11 mouse cellular contexts compared by ENCODE assay signal in the genomic region with DNA sequence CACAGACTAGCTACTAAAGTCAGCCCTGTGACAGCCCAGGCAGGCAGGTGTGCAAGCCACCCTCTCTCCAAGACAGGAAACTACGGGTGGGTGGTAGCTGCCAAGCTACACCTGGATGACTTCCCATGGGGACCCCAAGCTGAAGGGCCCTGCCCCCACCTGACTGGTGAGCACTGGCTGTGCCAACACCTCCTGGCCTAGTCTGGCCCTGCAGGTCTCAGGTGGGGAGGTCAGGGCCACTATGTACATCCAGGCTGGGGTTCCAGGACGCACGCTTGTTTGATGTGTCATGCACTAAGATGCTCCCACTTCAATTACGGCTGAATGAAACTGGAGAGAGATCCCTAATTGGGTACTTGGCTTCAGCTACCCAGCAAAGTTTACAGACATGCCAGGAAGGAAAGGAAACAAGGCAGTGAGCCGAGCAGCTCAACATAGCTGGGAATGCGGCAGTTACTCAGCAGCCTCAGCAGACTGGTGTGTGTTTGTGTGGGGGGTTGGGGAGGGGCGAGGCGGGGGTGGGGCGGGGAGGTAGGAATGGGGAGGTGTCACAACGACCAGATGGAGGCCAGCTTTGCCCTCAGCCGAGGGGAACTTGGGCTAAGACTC.
DNase-seq lines count a peak whose midpoint lies in the region; ATAC-seq and TF ChIP-seq lines count a peak whose summit lies in the region.
"Had no signal": no experiment of that assay in that cellular context is flagged by ENCODE, and none has a peak within 500 bp of the region (broad histone marks: within the 10 kb centered on the region; RNA-seq: fewer than 3 reads in every experiment).

No protein-coding gene starts in this region.

- peak; percentile 69; the same call in 1 of the 2 replicates for ATAC-seq in frontal cortex, adult (ENCODE audit: low TSS enrichment)
- ATAC-seq in lung, postnatal 0 days: no peak
- peak; percentile 88 for ATAC-seq in forebrain, embryonic 16.5 days

- H3K27me3 ChIP-seq in lung, postnatal 0 days (replicated peaks; ENCODE audit: insufficient read depth, low read length): no peaks in the 10 kb centered on the region
- H3K27me3 ChIP-seq in forebrain, embryonic 16.5 days (replicated peaks; ENCODE audit: control insufficient read depth, insufficient read depth, low read length): no peaks in the 10 kb centered on the region

- TF ChIP-seq POLR2A in olfactory bulb, adult 2 months (IDR thresholded peaks at IDR 0.05; ENCODE audit: insufficient read depth, low read depth, low read length): no peak

- H3K4me2 ChIP-seq in lung, postnatal 0 days (replicated peaks; ENCODE audit: low read depth, low read length): no peak overlapping the region
- no peak overlapping the region for H3K4me2 ChIP-seq in forebrain, embryonic 16.5 days (ENCODE audit: low read length)

- no peaks in the 10 kb centered on the region for H3K4me1 ChIP-seq in lung, postnatal 0 days (ENCODE audit: insufficient read depth, low read depth, low read length)
- peaks cover 27% of the 10 kb centered on the region for H3K4me1 ChIP-seq in forebrain, embryonic 16.5 days (replicated peaks; ENCODE audit: control insufficient read depth, insufficient read depth, low read length)
- peaks cover 31% of the 10 kb centered on the region for H3K4me1 ChIP-seq in olfactory bulb, adult 2 months (ENCODE audit: control insufficient read depth, insufficient read depth, low read length)

- no peak overlapping the region for H3K27ac ChIP-seq in lung, postnatal 0 days (ENCODE audit: low read length)
- H3K27ac ChIP-seq in forebrain, embryonic 16.5 days (ENCODE audit: low read length): no peak overlapping the region
- 0 out of 2 replicates have a peak overlapping the region, but pooled peaks have one; percentile 57 for H3K27ac ChIP-seq in olfactory bulb, adult 2 months (ENCODE audit: insufficient read depth, low read depth, low read length)
- H3K27ac ChIP-seq: kidney, postnatal 0 days had no signal

- no peak for DNase-seq in frontal cortex, postnatal 25 days (ENCODE audit: low spot score in 2 of 2)
- peak; percentile 16 for DNase-seq in lung, postnatal 0 days (ENCODE audit: low spot score)
- no peak for DNase-seq in lung, adult 18-20 months
- DNase-seq in adrenal gland, postnatal 36 days: no peak
- DNase-seq in spleen, adult 18-20 months: no peak
- DNase-seq: B cell, adult 2 months; midbrain, embryonic 14.5 days had no signal

- TF ChIP-seq CTCF in lung, postnatal 0 days (IDR thresholded peaks at IDR 0.05): no peak
- no peak for TF ChIP-seq CTCF in olfactory bulb, adult 2 months (IDR thresholded peaks at IDR 0.05; ENCODE audit: insufficient read depth, low read depth, low read length)

- no peak overlapping the region for H3K9ac ChIP-seq in lung, postnatal 0 days (replicated peaks; ENCODE audit: low read depth)
- H3K9ac ChIP-seq in forebrain, embryonic 16.5 days (replicated peaks; ENCODE audit: low read depth, low read length): no peak overlapping the region

- H3K36me3 ChIP-seq in lung, postnatal 0 days (ENCODE audit: insufficient read depth, low read length): 0 out of 2 replicates have a peak, but pooled peaks cover 6% of the 10 kb centered on the region
- H3K36me3 ChIP-seq in forebrain, embryonic 16.5 days (ENCODE audit: control insufficient read depth, insufficient read depth): no peaks in the 10 kb centered on the region

- H3K4me3 ChIP-seq in lung, postnatal 0 days (ENCODE audit: low read depth, low read length): no peak overlapping the region
- H3K4me3 ChIP-seq in forebrain, embryonic 16.5 days (replicated peaks; ENCODE audit: low read length): no peak overlapping the region
- H3K4me3 ChIP-seq in olfactory bulb, adult 2 months (ENCODE audit: insufficient read depth, low read depth, low read length): no peak overlapping the region

- no peak for TF ChIP-seq EP300 in lung, postnatal 0 days (IDR thresholded peaks at IDR 0.05)

- WGBS in lung, postnatal 0 days: 53% methylated on average over 7 of the region's 11 CpGs
- WGBS in forebrain, embryonic 16.5 days: 31% methylated on average over 11 of the region's 11 CpGs
- 23% methylated on average over 11 of the region's 11 CpGs for whole genome bisulfite sequencing in olfactory bulb, adult 2 months

- no peaks in the 10 kb centered on the region for H3K9me3 ChIP-seq in lung, postnatal 0 days (ENCODE audit: low read length)
- H3K9me3 ChIP-seq in forebrain, embryonic 16.5 days (ENCODE audit: control insufficient read depth, low read length): no peaks in the 10 kb centered on the region
